Mouse (Mus musculus) hindbrain, postnatal 0 days (tissue): ENCODE measurements around the gene Ddr1. TPM values are rescaled to one million over a fixed set of nuclear protein-coding genes. Genes with fewer than 3 reads are reported as not detected.

Experiments used
- ATAC-seq: fragments of 200-750 bp; cut with Nextera tagmentation; 2 replicates; pipeline ENCODE4 v1.8.0; 2017; ENCODE audit warnings: mild to moderate bottlenecking, moderate TSS enrichment, moderate library complexity
- DNase-seq: peaks from one replicate; pipeline ENCODE4 v3.0.0-alpha.2; 2015; ENCODE audit warnings: low spot score
- H3K27ac ChIP-seq: fragments of 300-500 bp; sonication (generic); 2 replicates; pipeline ENCODE4 v1.5.1; 2014; ENCODE audit warnings: mild to moderate bottlenecking
- H3K27me3 ChIP-seq: fragments of 300-500 bp; sonication (generic); 2 replicates; pipeline ENCODE4 v1.6.1; 2014; ENCODE audit warnings: low read length, mixed read lengths; ENCODE audit not compliant: insufficient read depth
- H3K36me3 ChIP-seq: fragments of 300-500 bp; sonication (generic); 2 replicates; pipeline ENCODE4 v1.6.1; 2014; ENCODE audit warnings: low read length, mixed read lengths; ENCODE audit not compliant: insufficient read depth
- H3K4me1 ChIP-seq: fragments of 300-500 bp; sonication (generic); 2 replicates; pipeline ENCODE4 v1.6.1; 2014; ENCODE audit warnings: antibody characterized with exemption, low read length, mixed read lengths; ENCODE audit not compliant: insufficient read depth
- H3K4me2 ChIP-seq: fragments of 300-500 bp; sonication (generic); 2 replicates; pipeline ENCODE4 v1.6.1; 2014; ENCODE audit warnings: low read depth, mild to moderate bottlenecking, low read length, moderate library complexity, mixed read lengths
- H3K4me3 ChIP-seq: fragments of 300-500 bp; sonication (generic); 2 replicates; pipeline ENCODE4 v1.5.1; 2014; ENCODE audit warnings: low read length
- H3K9ac ChIP-seq: fragments of 300-500 bp; sonication (generic); replicated peaks from 2 replicates; pipeline ENCODE4 v1.6.1; 2014; ENCODE audit warnings: mild to moderate bottlenecking, low read length, moderate library complexity, mixed read lengths
- H3K9me3 ChIP-seq: fragments of 300-500 bp; sonication (generic); 2 replicates; pipeline ENCODE4 v1.6.1; 2016; ENCODE audit warnings: low read length, mixed read lengths
- CTCF ChIP-seq: IDR thresholded peaks from 2 replicates; pipeline ENCODE4 v1.5.1; 2016; ENCODE audit warnings: antibody characterized with exemption, control low read depth, low read depth
- WGBS: fragments of 180-500 bp; shearing (Covaris S2); extraction: QIAGEN DNeasy Blood & Tissue Kit; methylation state at CpG from one replicate; pipeline ENCODE4 v1.1.7; 2014; 5-methylcytosine and 5-hydroxymethylcytosine counted together
- polyA plus RNA-seq: library from polyadenylated mRNA; unstranded; fragments of >200 nt; fragmentation: Nextera tagmentation; extraction: Ambion mirVana; gene quantifications from 2 replicates; pipeline ENCODE4 v1.2.1, GENCODE M21; 2015
- total RNA-seq: library from RNA; depleted of rRNA; stranded (reverse); fragments of >200 nt; gene quantifications from 2 replicates; pipeline ENCODE4 v1.2.3, GENCODE M21; 2014

The Ddr1 gene
- total and polyA plus RNA-seq, 2 experiments from 2014 or later, result 63.3 to 139 TPM

GRCm38 (mm10) chr17:35697429-35697758, 7.0 kb downstream of the Ddr1 start:
- TF ChIP-seq CTCF, result no peak
- ATAC-seq (no peak), DNase-seq (no peak)
- Histone ChIP-seq H3K4me1 (peaks cover 26% of the 10 kb centered on the region), H3K4me2 (peak overlapping the region; percentile 67), H3K9ac (peak overlapping the region; percentile 54), H3K4me3 (peak overlapping the region; percentile 33), H3K36me3 (peaks cover 14% of the 10 kb centered on the region), H3K27ac (peak overlapping the region; percentile 89), H3K27me3 (no peaks in the 10 kb centered on the region), H3K9me3 (no peaks in the 10 kb centered on the region)
- WGBS, result 12% methylated on average over 1 of the region's 1 CpGs

GRCm38 (mm10) chr17:35696691-35697090, 7.7 kb downstream of the Ddr1 start:
- no peak for TF ChIP-seq CTCF
- no peaks in the 10 kb centered on the region for H3K27me3 ChIP-seq
- 31% methylated on average over 6 of the region's 6 CpGs for WGBS
- DNase-seq (no peak), ATAC-seq (no peak)
- peak overlapping the region; percentile 54 for H3K9ac ChIP-seq
- H3K4me3 ChIP-seq, result peak overlapping the region; percentile 33; the same call in 1 of the 2 replicates
- H3K9me3 ChIP-seq, result no peaks in the 10 kb centered on the region
- H3K36me3 ChIP-seq, result peaks cover 19% of the 10 kb centered on the region
- H3K27ac ChIP-seq, result peak overlapping the region; percentile 89; the same call in 1 of the 2 replicates
- H3K4me1 ChIP-seq, result peaks cover 20% of the 10 kb centered on the region
- peak overlapping the region; percentile 67 for H3K4me2 ChIP-seq

- DNase-seq (peak; percentile 82), ATAC-seq (no peak)
- no peak overlapping the region for H3K4me2 ChIP-seq
- no peak overlapping the region for H3K27ac ChIP-seq
- H3K4me3 ChIP-seq, result no peak overlapping the region
- peak; percentile 75 for TF ChIP-seq CTCF
- no peaks in the 10 kb centered on the region for H3K9me3 ChIP-seq
- peaks cover 33% of the 10 kb centered on the region for H3K36me3 ChIP-seq
- no peak overlapping the region for H3K9ac ChIP-seq
- 90% methylated on average over 2 of the region's 2 CpGs for WGBS
- no peaks in the 10 kb centered on the region for H3K27me3 ChIP-seq
- peaks cover 18% of the 10 kb centered on the region for H3K4me1 ChIP-seq
Measured at GRCm38 (mm10) chr17:35695289-35695688, 9.1 kb downstream of the Ddr1 start.

- H3K9me3 ChIP-seq, result no peaks in the 10 kb centered on the region
- no peaks in the 10 kb centered on the region for H3K27me3 ChIP-seq
- H3K4me3 ChIP-seq, result no peak overlapping the region
- TF ChIP-seq CTCF, result no peak
- WGBS, result 87% methylated on average over 5 of the region's 5 CpGs
- no peak overlapping the region for H3K9ac ChIP-seq
- peaks cover 47% of the 10 kb centered on the region for H3K36me3 ChIP-seq
- H3K4me2 ChIP-seq, result no peak overlapping the region
- peaks cover 18% of the 10 kb centered on the region for H3K4me1 ChIP-seq
- ATAC-seq, result no peak
- no peak for DNase-seq
- H3K27ac ChIP-seq, result no peak overlapping the region
Measured at GRCm38 (mm10) chr17:35693906-35694305, 10.5 kb downstream of the Ddr1 start.

GRCm38 (mm10) chr17:35692368-35692767, 12.1 kb downstream of the Ddr1 start:
- ATAC-seq (no peak), DNase-seq (no peak)
- WGBS, result 79% methylated on average over 4 of the region's 4 CpGs
- no peak overlapping the region for H3K4me2 ChIP-seq
- no peak for TF ChIP-seq CTCF
- H3K9ac ChIP-seq, result no peak overlapping the region
- H3K36me3 ChIP-seq, result peaks cover 62% of the 10 kb centered on the region
- no peaks in the 10 kb centered on the region for H3K9me3 ChIP-seq
- no peak overlapping the region for H3K4me3 ChIP-seq
- H3K27ac ChIP-seq, result no peak overlapping the region
- H3K4me1 ChIP-seq, result peaks cover 7% of the 10 kb centered on the region
- no peaks in the 10 kb centered on the region for H3K27me3 ChIP-seq

- Histone ChIP-seq H3K4me3 (no peak overlapping the region), H3K36me3 (peaks cover 68% of the 10 kb centered on the region), H3K4me1 (peaks cover 1% of the 10 kb centered on the region), H3K4me2 (no peak overlapping the region), H3K9ac (no peak overlapping the region), H3K9me3 (no peaks in the 10 kb centered on the region), H3K27ac (no peak overlapping the region), H3K27me3 (no peaks in the 10 kb centered on the region)
- WGBS, result 81% methylated on average over 4 of the region's 4 CpGs
- ATAC-seq (no peak), DNase-seq (no peak)
- TF ChIP-seq CTCF, result no peak
Measured at GRCm38 (mm10) chr17:35691811-35692210, 12.6 kb downstream of the Ddr1 start.

- Histone ChIP-seq H3K27me3 (no peaks in the 10 kb centered on the region), H3K4me2 (no peak overlapping the region), H3K4me3 (no peak overlapping the region), H3K9ac (no peak overlapping the region), H3K9me3 (no peaks in the 10 kb centered on the region), H3K4me1 (peaks cover 5% of the 10 kb centered on the region; the same call in 1 of the 2 replicates), H3K27ac (no peak overlapping the region), H3K36me3 (peaks cover 78% of the 10 kb centered on the region)
- 87% methylated on average over 18 of the region's 18 CpGs for WGBS
- TF ChIP-seq CTCF, result no peak
- no peak for ATAC-seq
- DNase-seq, result no peak
Measured at GRCm38 (mm10) chr17:35689936-35690645, 14.3 kb downstream of the Ddr1 start.
